Mouse (Mus musculus) lung, postnatal 0 days (tissue): ENCODE results near the gene Cd82. TPM values are rescaled to one million over a fixed set of nuclear protein-coding genes. Genes with fewer than 3 reads are reported as not detected.

Experiments used
- ATAC-seq: fragments of 200-750 bp; cut with Nextera tagmentation; 2 replicates; pipeline ENCODE4 v1.8.0; 2017; ENCODE audit warnings: moderate library complexity
- DNase-seq: peaks from one replicate; pipeline ENCODE4 v3.0.0-alpha.2; 2016; ENCODE audit warnings: low spot score
- H3K27ac ChIP-seq: fragments of 300-500 bp; sonication (generic); 2 replicates; pipeline ENCODE4 v1.5.1; 2014; ENCODE audit warnings: antibody characterized with exemption, mild to moderate bottlenecking, low read length, mixed read lengths
- H3K27me3 ChIP-seq: fragments of 300-500 bp; sonication (generic); replicated peaks from 2 replicates; pipeline ENCODE4 v1.6.1; 2014; ENCODE audit warnings: low read length, mixed read lengths; ENCODE audit not compliant: insufficient read depth
- H3K36me3 ChIP-seq: fragments of 300-500 bp; sonication (generic); 2 replicates; pipeline ENCODE4 v1.6.1; 2014; ENCODE audit warnings: low read length, mixed read lengths; ENCODE audit not compliant: insufficient read depth
- H3K4me1 ChIP-seq: fragments of 300-500 bp; sonication (generic); 2 replicates; pipeline ENCODE4 v1.6.1; 2014; ENCODE audit warnings: antibody characterized with exemption, low read depth, low read length, mixed read lengths; ENCODE audit not compliant: insufficient read depth
- H3K4me2 ChIP-seq: fragments of 300-500 bp; sonication (generic); replicated peaks from 2 replicates; pipeline ENCODE4 v1.6.1; 2014; ENCODE audit warnings: low read depth, mild to moderate bottlenecking, low read length, moderate library complexity, mixed read lengths
- H3K4me3 ChIP-seq: fragments of 300-500 bp; sonication (generic); 2 replicates; pipeline ENCODE4 v1.5.1; 2014; ENCODE audit warnings: low read depth, low read length
- H3K9ac ChIP-seq: fragments of 300-500 bp; sonication (generic); replicated peaks from 2 replicates; pipeline ENCODE4 v1.6.1; 2014; ENCODE audit warnings: low read depth, mild to moderate bottlenecking
- H3K9me3 ChIP-seq: fragments of 300-500 bp; sonication (generic); 2 replicates; pipeline ENCODE4 v1.6.1; 2016; ENCODE audit warnings: low read length, mixed read lengths
- CTCF ChIP-seq: IDR thresholded peaks from 2 replicates; pipeline ENCODE4 v1.5.1; 2016; ENCODE audit warnings: antibody characterized with exemption, mild to moderate bottlenecking
- EP300 ChIP-seq: IDR thresholded peaks from 2 replicates; pipeline ENCODE4 v1.6.1; 2016; ENCODE audit warnings: antibody characterized with exemption, mild to moderate bottlenecking, control low read depth
- WGBS: fragments of 180-500 bp; shearing (Covaris S2); extraction: QIAGEN DNeasy Blood & Tissue Kit; methylation state at CpG from one replicate; pipeline ENCODE4 v1.1.7; 2014; 5-methylcytosine and 5-hydroxymethylcytosine counted together
- polyA plus RNA-seq: library from polyadenylated mRNA; unstranded; fragments of >200 nt; fragmentation: Nextera tagmentation; extraction: Ambion mirVana; gene quantifications from 2 replicates; pipeline ENCODE4 v1.2.1, GENCODE M21; 2015

Cd82 gene
- polyA plus RNA-seq, 1 experiment from 2014 or later: 94.1 TPM

- H3K36me3 ChIP-seq: no peaks in the 10 kb centered on the region
- H3K27ac ChIP-seq: no peak overlapping the region
- H3K27me3 ChIP-seq: no peaks in the 10 kb centered on the region
- no peak for TF ChIP-seq EP300
- TF ChIP-seq CTCF: no peak
- ATAC-seq (no peak), DNase-seq (no peak)
- no peak overlapping the region for H3K4me2 ChIP-seq
- no peaks in the 10 kb centered on the region for H3K4me1 ChIP-seq
- no peaks in the 10 kb centered on the region for H3K9me3 ChIP-seq
- no peak overlapping the region for H3K4me3 ChIP-seq
- 60% methylated on average over 10 of the region's 10 CpGs for WGBS
- no peak overlapping the region for H3K9ac ChIP-seq
Observed at GRCm38 (mm10) chr2:93501303-93501702, 38.4 kb upstream of the Cd82 start.

DNA sequence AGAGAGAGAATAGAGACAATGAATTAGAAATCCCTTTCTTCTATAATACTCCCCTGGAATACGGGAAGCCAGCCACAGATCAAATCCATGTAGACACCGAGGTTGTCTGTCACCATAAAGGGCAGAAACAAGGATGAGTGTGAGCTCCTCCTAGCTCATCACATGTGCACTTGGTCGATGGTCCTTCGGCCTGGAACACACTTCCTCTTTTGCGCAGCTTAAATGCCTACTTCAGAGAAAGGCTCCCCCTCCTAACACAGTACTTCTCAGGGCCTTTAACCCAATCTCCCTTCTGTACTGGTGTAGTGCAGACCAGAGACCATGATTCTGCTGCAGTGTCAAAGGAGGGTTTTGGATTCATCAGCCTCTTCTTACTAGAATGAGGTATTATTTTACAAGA lies 34.3 kb upstream of the Cd82 start:
- H3K36me3 ChIP-seq: no peaks in the 10 kb centered on the region
- H3K4me1 ChIP-seq: no peaks in the 10 kb centered on the region
- WGBS: 72% methylated on average over 5 of the region's 5 CpGs
- TF ChIP-seq CTCF: no peak
- no peak for TF ChIP-seq EP300
- H3K27me3 ChIP-seq: no peaks in the 10 kb centered on the region
- H3K4me2 ChIP-seq: no peak overlapping the region
- DNase-seq (no peak), ATAC-seq (no peak)
- H3K4me3 ChIP-seq: no peak overlapping the region
- no peaks in the 10 kb centered on the region for H3K9me3 ChIP-seq
- H3K27ac ChIP-seq: no peak overlapping the region
- H3K9ac ChIP-seq: no peak overlapping the region

- no peaks in the 10 kb centered on the region for H3K9me3 ChIP-seq
- ATAC-seq: no peak
- H3K4me2 ChIP-seq: no peak overlapping the region
Observed at GRCm38 (mm10) chr2:93495170-93495569, 32.2 kb upstream of the Cd82 start.

GRCm38 (mm10) chr2:93493541-93493940 lies 30.6 kb upstream of the Cd82 start:
- Histone ChIP-seq H3K27me3 (no peaks in the 10 kb centered on the region), H3K4me3 (no peak overlapping the region), H3K36me3 (no peaks in the 10 kb centered on the region), H3K27ac (no peak overlapping the region), H3K4me2 (no peak overlapping the region), H3K9me3 (no peaks in the 10 kb centered on the region), H3K9ac (no peak overlapping the region), H3K4me1 (no peaks in the 10 kb centered on the region)
- DNase-seq: no peak
- no peak for TF ChIP-seq CTCF
- no peak for TF ChIP-seq EP300
- WGBS: 68% methylated on average over 3 of the region's 3 CpGs
- ATAC-seq: no peak

More at GRCm38 (mm10) chr2:93495170-93495569, 32.2 kb upstream of the Cd82 start:
- WGBS: 88% methylated on average over 3 of the region's 3 CpGs
- Histone ChIP-seq H3K27me3 (no peaks in the 10 kb centered on the region), H3K4me3 (no peak overlapping the region), H3K27ac (no peak overlapping the region), H3K4me1 (no peaks in the 10 kb centered on the region), H3K9ac (no peak overlapping the region), H3K36me3 (no peaks in the 10 kb centered on the region)
- DNase-seq: no peak
- TF ChIP-seq CTCF (no peak), EP300 (no peak)

DNA sequence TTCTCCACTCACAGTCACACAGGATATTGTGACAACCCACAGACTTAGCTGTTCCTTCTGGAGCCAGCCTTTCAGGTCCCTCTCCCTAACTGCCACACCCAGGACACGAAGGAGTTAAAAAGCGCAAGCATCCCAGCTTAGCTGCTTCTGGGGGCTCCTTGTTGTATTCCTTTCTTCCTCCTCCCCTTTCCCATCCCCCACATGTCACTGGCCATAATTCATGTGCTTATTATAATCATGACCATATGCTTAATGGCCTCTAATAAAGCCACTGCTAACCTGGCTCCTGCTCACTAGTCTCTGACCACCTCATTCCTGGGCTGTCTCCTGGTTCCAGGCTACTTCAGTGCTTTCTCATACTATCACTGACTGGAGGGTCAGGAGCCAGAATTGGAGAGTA lies 27.6 kb upstream of the Cd82 start:
- H3K4me3 ChIP-seq: no peak overlapping the region
- no peaks in the 10 kb centered on the region for H3K9me3 ChIP-seq
- no peak overlapping the region for H3K9ac ChIP-seq
- H3K36me3 ChIP-seq: no peaks in the 10 kb centered on the region
- no peaks in the 10 kb centered on the region for H3K27me3 ChIP-seq
- DNase-seq (no peak), ATAC-seq (no peak)
- no peaks in the 10 kb centered on the region for H3K4me1 ChIP-seq
- 71% methylated on average over 2 of the region's 2 CpGs for WGBS
- no peak overlapping the region for H3K4me2 ChIP-seq
- H3K27ac ChIP-seq: no peak overlapping the region
- no peak for TF ChIP-seq EP300
- no peak for TF ChIP-seq CTCF

DNA sequence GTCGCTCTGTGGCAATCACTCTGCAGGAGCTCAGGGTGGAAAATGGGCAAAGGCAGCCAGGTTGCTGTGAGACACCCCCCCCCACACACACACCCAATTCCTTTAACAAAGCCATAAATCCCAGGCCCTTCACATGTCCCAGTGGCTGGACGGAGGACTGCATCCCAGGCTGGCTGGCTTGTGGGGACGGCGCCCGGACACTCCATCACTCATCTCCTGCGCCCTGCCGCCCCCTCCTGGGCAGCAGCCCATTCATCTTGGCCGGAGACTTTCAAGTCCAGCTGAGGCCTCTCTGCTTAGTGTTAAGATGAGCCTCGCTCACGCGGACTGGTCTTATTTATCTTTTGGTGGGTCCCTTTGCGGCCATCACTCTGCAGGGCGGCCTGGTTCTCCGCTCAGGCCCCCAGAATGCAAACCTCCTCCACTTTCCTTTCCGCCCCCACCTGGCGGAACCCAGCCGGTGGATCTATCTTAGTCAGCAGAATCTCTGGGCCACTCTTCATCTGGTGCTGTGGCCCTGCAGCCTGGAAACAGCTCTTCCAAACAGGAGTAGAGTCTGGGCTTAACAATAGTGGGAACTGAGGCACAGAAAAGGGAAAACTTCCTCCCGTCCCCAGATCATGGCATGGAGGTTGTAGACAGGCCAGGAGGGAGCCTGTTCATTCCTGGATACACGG lies 26.1 kb upstream of the Cd82 start:
- no peaks in the 10 kb centered on the region for H3K4me1 ChIP-seq
- no peaks in the 10 kb centered on the region for H3K9me3 ChIP-seq
- H3K36me3 ChIP-seq: no peaks in the 10 kb centered on the region
- peak; percentile 32 for DNase-seq
- H3K27ac ChIP-seq: no peak overlapping the region
- ATAC-seq: peak; percentile 37
- no peak overlapping the region for H3K9ac ChIP-seq
- H3K4me2 ChIP-seq: no peak overlapping the region
- TF ChIP-seq EP300 (no peak), CTCF (peak; percentile 42; the same call in 1 of the 2 replicates)
- no peaks in the 10 kb centered on the region for H3K27me3 ChIP-seq
- 26% methylated on average over 19 of the region's 19 CpGs for WGBS
- no peak overlapping the region for H3K4me3 ChIP-seq
